Mouse (Mus musculus) cerebellum, postnatal 14 days (tissue): ENCODE results near the gene Slc25a48.

Source experiments
- DNase-seq, 2 experiments: peaks; one replicate each; pipeline ENCODE4 v3.0.0; 2021; ENCODE audit warnings: mixed read lengths in 2 of 2

Gene Slc25a48

GRCm38 (mm10) chr13:56449239-56450030 lies 11.3 kb downstream of the Slc25a48 start:
- DNase-seq: peak; percentile 86 to 90

- DNase-seq: no peak
These were observed 11.9 kb downstream of the Slc25a48 start for GRCm38 (mm10) chr13:56450035-56450434.

- no peak for DNase-seq
These were observed 19.8 kb downstream of the Slc25a48 start for GRCm38 (mm10) chr13:56458001-56458400.

- DNase-seq: no peak
These were observed 23.3 kb downstream of the Slc25a48 start for GRCm38 (mm10) chr13:56461460-56461859.

GRCm38 (mm10) chr13:56462791-56463190 lies 24.6 kb downstream of the Slc25a48 start:
- DNase-seq: no peak

GRCm38 (mm10) chr13:56463261-56463660 lies 25.1 kb downstream of the Slc25a48 start:
- peak; percentile 49 to 54 for DNase-seq

- DNase-seq: no peak
These were observed 25.6 kb downstream of the Slc25a48 start for GRCm38 (mm10) chr13:56463750-56464149.

GRCm38 (mm10) chr13:56467786-56468185 lies 29.6 kb downstream of the Slc25a48 start:
- no peak for DNase-seq

- no peak for DNase-seq
These were observed 30.4 kb downstream of the Slc25a48 start for GRCm38 (mm10) chr13:56468536-56468935.

GRCm38 (mm10) chr13:56471211-56471610 lies 33.1 kb downstream of the Slc25a48 start:
- no peak for DNase-seq

- DNase-seq: peak; percentile 38 to 53
These were observed 33.8 kb downstream of the Slc25a48 start for GRCm38 (mm10) chr13:56471951-56472350.

- DNase-seq: no peak
These were observed 34.5 kb downstream of the Slc25a48 start for GRCm38 (mm10) chr13:56472661-56473060.

- peak; percentile 70 to 72 for DNase-seq
These were observed 37.2 kb downstream of the Slc25a48 start for GRCm38 (mm10) chr13:56475363-56475762.

- DNase-seq: no peak
These were observed 38.6 kb downstream of the Slc25a48 start for GRCm38 (mm10) chr13:56476790-56477189.

GRCm38 (mm10) chr13:56477271-56477670 lies 39.1 kb downstream of the Slc25a48 start:
- peak in 1 of 2 experiments; percentile 33 for DNase-seq

- peak in 1 of 2 experiments; percentile 15 for DNase-seq
These were observed 39.9 kb downstream of the Slc25a48 start for GRCm38 (mm10) chr13:56478027-56478426.

GRCm38 (mm10) chr13:56482146-56482545 lies 44.0 kb downstream of the Slc25a48 start, which contains the start of gene Il9:
Gene Il9, minus strand, starts transcription at chr13:56482246.
- no peak for DNase-seq

GRCm38 (mm10) chr13:56488012-56488411 lies 49.9 kb downstream of the Slc25a48 start:
- no peak for DNase-seq

GRCm38 (mm10) chr13:56494440-56494839 lies 56.3 kb downstream of the Slc25a48 start:
- DNase-seq: no peak

GRCm38 (mm10) chr13:56500132-56500531 lies 62.0 kb downstream of the Slc25a48 start:
- DNase-seq: no peak

GRCm38 (mm10) chr13:56500636-56501035 lies 62.5 kb downstream of the Slc25a48 start:
- DNase-seq: no peak

- peak; percentile 22 to 47 for DNase-seq
These were observed 63.8 kb downstream of the Slc25a48 start for GRCm38 (mm10) chr13:56501866-56502420.

- DNase-seq: no peak
These were observed 68.8 kb downstream of the Slc25a48 start for GRCm38 (mm10) chr13:56506871-56507496.

- no peak for DNase-seq
These were observed 71.6 kb downstream of the Slc25a48 start for GRCm38 (mm10) chr13:56509796-56510195.
